8 mouse cellular contexts compared by ENCODE assay signal in genomic region chr15:102246866-102247251, GRCm38 (mm10). TPM values are rescaled to one million over a fixed set of nuclear protein-coding genes. Genes with fewer than 3 reads are reported as not detected.
DNase-seq lines count a peak whose midpoint lies in the region; ATAC-seq and TF ChIP-seq lines count a peak whose summit lies in the region.

No protein-coding gene starts in this region.

- H3K9ac ChIP-seq in embryonic facial prominence, embryonic 11.5 days (replicated peaks; ENCODE audit: low read length) = peak overlapping the region; percentile 74
- H3K9ac ChIP-seq in heart, adult 2 months (ENCODE audit: low read depth, low read length) = peak overlapping the region; percentile 90
- peak overlapping the region; percentile 71 for H3K9ac ChIP-seq in limb, embryonic 13.5 days
- peak overlapping the region; percentile 43 for H3K9ac ChIP-seq in midbrain, embryonic 15.5 days

- peak overlapping the region; percentile 99 for H3K27ac ChIP-seq in embryonic facial prominence, embryonic 11.5 days (replicated peaks; ENCODE audit: low read depth, low read length)
- peak overlapping the region; percentile 96 for H3K27ac ChIP-seq in heart, adult 2 months
- peak overlapping the region; percentile 97 for H3K27ac ChIP-seq in kidney, adult 2 months (ENCODE audit: insufficient read depth, low read depth, low read length)
- H3K27ac ChIP-seq in limb, embryonic 13.5 days = peak overlapping the region; percentile 99
- peak overlapping the region; percentile 77 for H3K27ac ChIP-seq in midbrain, embryonic 15.5 days
- H3K27ac ChIP-seq in spleen, adult 2 months (ENCODE audit: insufficient read depth, low read length) = peak overlapping the region; percentile 77

- H3K27me3 ChIP-seq in embryonic facial prominence, embryonic 11.5 days (ENCODE audit: control insufficient read depth, insufficient read depth, low read length) = no peaks in the 10 kb centered on the region
- no peaks in the 10 kb centered on the region for H3K27me3 ChIP-seq in heart, adult 2 months (ENCODE audit: control insufficient read depth, insufficient read depth, low read length)
- no peaks in the 10 kb centered on the region for H3K27me3 ChIP-seq in kidney, adult 2 months (replicated peaks; ENCODE audit: control insufficient read depth, insufficient read depth, low read length)
- no peaks in the 10 kb centered on the region for H3K27me3 ChIP-seq in limb, embryonic 13.5 days
- H3K27me3 ChIP-seq in midbrain, embryonic 15.5 days (replicated peaks) = peaks cover 70% of the 10 kb centered on the region
- peaks cover 11% of the 10 kb centered on the region for H3K27me3 ChIP-seq in spleen, adult 2 months (ENCODE audit: control insufficient read depth, insufficient read depth, low read length)

- TF ChIP-seq EP300 in heart, adult 2 months (IDR thresholded peaks at IDR 0.05; ENCODE audit: insufficient read depth, low read depth, low read length) = peak; percentile 82

- no peak for TF ChIP-seq CTCF in heart, adult 2 months (IDR thresholded peaks at IDR 0.05)
- no peak for TF ChIP-seq CTCF in kidney, adult 2 months (conservative IDR thresholded peaks at IDR 0.05; ENCODE audit: insufficient read depth, insufficient read length, low read depth, low read length)
- no peak for TF ChIP-seq CTCF in spleen, adult 2 months (IDR thresholded peaks at IDR 0.05; ENCODE audit: extremely low read depth, insufficient read depth, insufficient read length, insufficient replicate concordance)

- ATAC-seq in embryonic facial prominence, embryonic 11.5 days (replicated peaks; ENCODE audit: insufficient number of reproducible peaks, low FRiP score, low TSS enrichment, low read depth) = peak; percentile 40; the same call in 1 of the 2 replicates
- peak; percentile 54 for ATAC-seq in limb, embryonic 13.5 days (ENCODE audit: low FRiP score, low read depth)
- ATAC-seq in midbrain, embryonic 15.5 days (replicated peaks) = peak; percentile 87

- no peaks in the 10 kb centered on the region for H3K36me3 ChIP-seq in embryonic facial prominence, embryonic 11.5 days (replicated peaks; ENCODE audit: control insufficient read depth, insufficient read depth, low read depth, low read length)
- H3K36me3 ChIP-seq in heart, adult 2 months (ENCODE audit: control insufficient read depth, insufficient read depth, low read length) = no peaks in the 10 kb centered on the region
- no peaks in the 10 kb centered on the region for H3K36me3 ChIP-seq in kidney, adult 2 months (ENCODE audit: control insufficient read depth, insufficient read depth, low read length)
- H3K36me3 ChIP-seq in limb, embryonic 13.5 days = peaks cover 34% of the 10 kb centered on the region
- H3K36me3 ChIP-seq in midbrain, embryonic 15.5 days (replicated peaks) = no peaks in the 10 kb centered on the region
- no peaks in the 10 kb centered on the region for H3K36me3 ChIP-seq in spleen, adult 2 months (ENCODE audit: control insufficient read depth, insufficient read depth, low read length)

- peak; percentile 98 for DNase-seq in 3T3-L1 (ENCODE audit: low read depth, low spot score)
- peak; percentile 95 for DNase-seq in adrenal gland, postnatal 10 days
- DNase-seq in embryonic facial prominence, embryonic 11.5 days (ENCODE audit: low spot score) = peak; percentile 99
- DNase-seq in heart, adult 2 months = peak; percentile 95 to 98
- DNase-seq in kidney, adult 2 months = peak; percentile 99
- DNase-seq in spleen, adult 2 months (ENCODE audit: low read depth in 1 of 2, low spot score in 2 of 2) = peak; percentile 35 to 61

- intact Hi-C loops in heart, adult 2 months (cut with DNase I) = loop anchor here (2.0 kb wide), 2 partner anchors 42 to 144 kb away; partner anchors contain the start of gene Csad

- peaks cover 30% of the 10 kb centered on the region for H3K4me1 ChIP-seq in embryonic facial prominence, embryonic 11.5 days (ENCODE audit: control insufficient read depth, insufficient read depth, low read length)
- H3K4me1 ChIP-seq in heart, adult 2 months (ENCODE audit: control insufficient read depth, insufficient read depth, low read length) = peaks cover 10% of the 10 kb centered on the region
- H3K4me1 ChIP-seq in kidney, adult 2 months (ENCODE audit: control insufficient read depth, insufficient read depth, low read length) = peaks cover 15% of the 10 kb centered on the region
- H3K4me1 ChIP-seq in limb, embryonic 13.5 days = peaks cover 81% of the 10 kb centered on the region
- H3K4me1 ChIP-seq in midbrain, embryonic 15.5 days = peaks cover 36% of the 10 kb centered on the region
- H3K4me1 ChIP-seq in spleen, adult 2 months (ENCODE audit: control insufficient read depth, insufficient read depth, insufficient read length) = peaks cover 12% of the 10 kb centered on the region

- H3K9me3 ChIP-seq in embryonic facial prominence, embryonic 11.5 days (replicated peaks; ENCODE audit: control insufficient read depth, low read length) = no peaks in the 10 kb centered on the region
- no peaks in the 10 kb centered on the region for H3K9me3 ChIP-seq in limb, embryonic 13.5 days
- no peaks in the 10 kb centered on the region for H3K9me3 ChIP-seq in midbrain, embryonic 15.5 days

- peak overlapping the region; percentile 96 for H3K4me2 ChIP-seq in embryonic facial prominence, embryonic 11.5 days (ENCODE audit: low read depth, low read length)
- H3K4me2 ChIP-seq in limb, embryonic 13.5 days (replicated peaks) = peak overlapping the region; percentile 93
- peak overlapping the region; percentile 99 for H3K4me2 ChIP-seq in midbrain, embryonic 15.5 days

- peaks cover 2% of the 10 kb centered on the region; the same call in 1 of the 2 replicates for H3K79me2 ChIP-seq in heart, adult 2 months (replicated peaks; ENCODE audit: control insufficient read depth, insufficient read depth, low read length)

- 1% methylated on average over 34 of the region's 35 CpGs for WGBS in embryonic facial prominence, embryonic 11.5 days
- 1% methylated on average over 31 of the region's 35 CpGs for WGBS in heart, adult 2 months
- WGBS in kidney, adult 2 months = under 1% methylated on average over 35 of the region's 35 CpGs
- WGBS in limb, embryonic 13.5 days = under 1% methylated on average over 29 of the region's 35 CpGs
- under 1% methylated on average over 30 of the region's 35 CpGs for WGBS in midbrain, embryonic 15.5 days
- WGBS in spleen, adult 2 months = under 1% methylated on average over 34 of the region's 35 CpGs

- TF ChIP-seq POLR2A in heart, adult 2 months (IDR thresholded peaks at IDR 0.05; ENCODE audit: insufficient read depth, low read depth, low read length) = peak; percentile 91
- TF ChIP-seq POLR2A in kidney, adult 2 months (IDR thresholded peaks at IDR 0.05; ENCODE audit: low read depth, low read length) = peak; percentile 83
- no peak for TF ChIP-seq POLR2A in spleen, adult 2 months (IDR thresholded peaks at IDR 0.05; ENCODE audit: low read depth, low read length)

- H3K4me3 ChIP-seq in embryonic facial prominence, embryonic 11.5 days (ENCODE audit: low read depth, low read length) = peak overlapping the region; percentile 63
- peak overlapping the region; percentile 78 for H3K4me3 ChIP-seq in heart, adult 2 months
- H3K4me3 ChIP-seq in kidney, adult 2 months (ENCODE audit: insufficient read depth, low read depth, low read length) = peak overlapping the region; percentile 70
- H3K4me3 ChIP-seq in limb, embryonic 13.5 days = peak overlapping the region; percentile 64
- peak overlapping the region; percentile 61 for H3K4me3 ChIP-seq in midbrain, embryonic 15.5 days
- peak overlapping the region; percentile 59 for H3K4me3 ChIP-seq in spleen, adult 2 months (ENCODE audit: extremely low read depth, insufficient read depth, insufficient read length)

RNA-seq across cellular contexts. Expression of gene Rarg, which starts 10.5 kb away (rescaled TPM):
- 10 to 100 TPM; 22.7 to 30.3 TPM for total RNA-seq in adrenal gland, postnatal 10 days (2021)
- 68.1 and 70.2 TPM in 2 replicates for polyA plus RNA-seq in embryonic facial prominence, embryonic 11.5 days (2014; fragmentation: Nextera tagmentation; extraction: Ambion mirVana)
- total RNA-seq in heart, adult 2 months (2021) = 10 to 100 TPM; 18.1 to 20.3 TPM
- polyA plus RNA-seq in heart, adult 2 months (2012; rRNA removed) = 19.9 and 26.9 TPM in 2 replicates
- polyA plus RNA-seq in kidney, adult 2 months (2012; rRNA removed) = 21.2 and 25.6 TPM in 2 replicates
- 131 and 145 TPM in 2 replicates for polyA plus RNA-seq in limb, embryonic 13.5 days (2015; fragmentation: Nextera tagmentation; extraction: Ambion mirVana)
- 4.1 and 6.4 TPM in 2 replicates for polyA plus RNA-seq in midbrain, embryonic 15.5 days (2015; fragmentation: Nextera tagmentation; extraction: Ambion mirVana)
- polyA plus RNA-seq in spleen, adult 2 months (2012; rRNA removed) = 21.1 and 27.5 TPM in 2 replicates

RNA-seq across cellular contexts. Expression of gene Itgb7, which starts 15.1 kb away (rescaled TPM):
- 1 to 10 TPM; 6.4 to 7.1 TPM for total RNA-seq in adrenal gland, postnatal 10 days (2021)
- 1.3 and 2.7 TPM in 2 replicates for polyA plus RNA-seq in embryonic facial prominence, embryonic 11.5 days (2014; fragmentation: Nextera tagmentation; extraction: Ambion mirVana)
- 1 to 10 TPM; 1.5 to 2.0 TPM for total RNA-seq in heart, adult 2 months (2021)
- polyA plus RNA-seq in heart, adult 2 months (2012; rRNA removed) = 2.4 and 4.6 TPM in 2 replicates
- polyA plus RNA-seq in kidney, adult 2 months (2012; rRNA removed) = 2.7 and 11.1 TPM in 2 replicates
- 3.2 and 3.5 TPM in 2 replicates for polyA plus RNA-seq in limb, embryonic 13.5 days (2015; fragmentation: Nextera tagmentation; extraction: Ambion mirVana)
- 0.98 and 1.1 TPM in 2 replicates for polyA plus RNA-seq in midbrain, embryonic 15.5 days (2015; fragmentation: Nextera tagmentation; extraction: Ambion mirVana)
- 127 and 143 TPM in 2 replicates for polyA plus RNA-seq in spleen, adult 2 months (2012; rRNA removed)

RNA-seq across cellular contexts. Expression of gene Gm9918, which starts 23.5 kb away (rescaled TPM):
- not detected for total RNA-seq in adrenal gland, postnatal 10 days (2021)
- 0.58 and 1.2 TPM in 2 replicates for polyA plus RNA-seq in embryonic facial prominence, embryonic 11.5 days (2014; fragmentation: Nextera tagmentation; extraction: Ambion mirVana)
- not detected for total RNA-seq in heart, adult 2 months (2021)
- polyA plus RNA-seq in heart, adult 2 months (2012; rRNA removed) = 0.06 TPM in 1 of 2 replicates, not detected in the other
- polyA plus RNA-seq in kidney, adult 2 months (2012; rRNA removed) = 0.41 TPM in 2 replicates
- 1.1 and 1.3 TPM in 2 replicates for polyA plus RNA-seq in limb, embryonic 13.5 days (2015; fragmentation: Nextera tagmentation; extraction: Ambion mirVana)
- polyA plus RNA-seq in midbrain, embryonic 15.5 days (2015; fragmentation: Nextera tagmentation; extraction: Ambion mirVana) = 0.10 TPM in 1 of 2 replicates, not detected in the other
- 0.05 TPM in 1 of 2 replicates, not detected in the other for polyA plus RNA-seq in spleen, adult 2 months (2012; rRNA removed)

RNA-seq across cellular contexts. Expression of gene Mfsd5, which starts 32.4 kb away (rescaled TPM):
- total RNA-seq in adrenal gland, postnatal 10 days (2021) = 10 to 100 TPM; 29.0 to 29.4 TPM
- 51.6 and 57.2 TPM in 2 replicates for polyA plus RNA-seq in embryonic facial prominence, embryonic 11.5 days (2014; fragmentation: Nextera tagmentation; extraction: Ambion mirVana)
- 10 to 100 TPM; 17.0 to 19.4 TPM for total RNA-seq in heart, adult 2 months (2021)
- 37.8 and 47.9 TPM in 2 replicates for polyA plus RNA-seq in heart, adult 2 months (2012; rRNA removed)
- polyA plus RNA-seq in kidney, adult 2 months (2012; rRNA removed) = 66.5 and 72.1 TPM in 2 replicates
- polyA plus RNA-seq in limb, embryonic 13.5 days (2015; fragmentation: Nextera tagmentation; extraction: Ambion mirVana) = 64.7 and 65.8 TPM in 2 replicates
- 58.5 and 64.0 TPM in 2 replicates for polyA plus RNA-seq in midbrain, embryonic 15.5 days (2015; fragmentation: Nextera tagmentation; extraction: Ambion mirVana)
- polyA plus RNA-seq in spleen, adult 2 months (2012; rRNA removed) = 57.8 and 79.8 TPM in 2 replicates

RNA-seq across cellular contexts. Expression of gene Csad, which starts 42.3 kb away (rescaled TPM):
- total RNA-seq in adrenal gland, postnatal 10 days (2021) = 100 to 1,000 TPM; 155 to 156 TPM
- polyA plus RNA-seq in embryonic facial prominence, embryonic 11.5 days (2014; fragmentation: Nextera tagmentation; extraction: Ambion mirVana) = 31.9 and 34.6 TPM in 2 replicates
- total RNA-seq in heart, adult 2 months (2021) = 10 to 100 TPM; 13.1 to 15.6 TPM
- polyA plus RNA-seq in heart, adult 2 months (2012; rRNA removed) = 33.4 and 42.1 TPM in 2 replicates
- 216 and 255 TPM in 2 replicates for polyA plus RNA-seq in kidney, adult 2 months (2012; rRNA removed)
- 75.2 and 82.1 TPM in 2 replicates for polyA plus RNA-seq in limb, embryonic 13.5 days (2015; fragmentation: Nextera tagmentation; extraction: Ambion mirVana)
- polyA plus RNA-seq in midbrain, embryonic 15.5 days (2015; fragmentation: Nextera tagmentation; extraction: Ambion mirVana) = 38.0 and 39.4 TPM in 2 replicates
- polyA plus RNA-seq in spleen, adult 2 months (2012; rRNA removed) = 33.2 and 40.9 TPM in 2 replicates

Comparison
In these comparisons a context has a peak if more than half of its experiments do, and no peak if none do; other contexts are left out.
1. Peak in every context shown above with its lines: DNase-seq, ATAC-seq, H3K4me3 ChIP-seq and H3K27ac ChIP-seq.
2. DNase-seq: peak in every context shown above with its lines; median percentile 99 in embryonic facial prominence, embryonic 11.5 days; 99 in kidney, adult 2 months; 98 in 3T3-L1; 96 in heart, adult 2 months; 95 in adrenal gland, postnatal 10 days; 48 in spleen, adult 2 months.
3. RNA of gene Itgb7, which starts 15.1 kb away (polyA plus RNA-seq): 127 to 143 TPM in spleen, adult 2 months; 2.7 to 11.1 TPM in kidney, adult 2 months, 2.4 to 4.6 TPM in heart, adult 2 months, 3.2 to 3.5 TPM in limb, embryonic 13.5 days, 1.3 to 2.7 TPM in embryonic facial prominence, embryonic 11.5 days and 0.98 to 1.1 TPM in midbrain, embryonic 15.5 days; every median in the first group is over 10 times any median in the second.